Mouse (Mus musculus): ENCODE results near the gene Ulk3.

Gene Ulk3

DNA sequence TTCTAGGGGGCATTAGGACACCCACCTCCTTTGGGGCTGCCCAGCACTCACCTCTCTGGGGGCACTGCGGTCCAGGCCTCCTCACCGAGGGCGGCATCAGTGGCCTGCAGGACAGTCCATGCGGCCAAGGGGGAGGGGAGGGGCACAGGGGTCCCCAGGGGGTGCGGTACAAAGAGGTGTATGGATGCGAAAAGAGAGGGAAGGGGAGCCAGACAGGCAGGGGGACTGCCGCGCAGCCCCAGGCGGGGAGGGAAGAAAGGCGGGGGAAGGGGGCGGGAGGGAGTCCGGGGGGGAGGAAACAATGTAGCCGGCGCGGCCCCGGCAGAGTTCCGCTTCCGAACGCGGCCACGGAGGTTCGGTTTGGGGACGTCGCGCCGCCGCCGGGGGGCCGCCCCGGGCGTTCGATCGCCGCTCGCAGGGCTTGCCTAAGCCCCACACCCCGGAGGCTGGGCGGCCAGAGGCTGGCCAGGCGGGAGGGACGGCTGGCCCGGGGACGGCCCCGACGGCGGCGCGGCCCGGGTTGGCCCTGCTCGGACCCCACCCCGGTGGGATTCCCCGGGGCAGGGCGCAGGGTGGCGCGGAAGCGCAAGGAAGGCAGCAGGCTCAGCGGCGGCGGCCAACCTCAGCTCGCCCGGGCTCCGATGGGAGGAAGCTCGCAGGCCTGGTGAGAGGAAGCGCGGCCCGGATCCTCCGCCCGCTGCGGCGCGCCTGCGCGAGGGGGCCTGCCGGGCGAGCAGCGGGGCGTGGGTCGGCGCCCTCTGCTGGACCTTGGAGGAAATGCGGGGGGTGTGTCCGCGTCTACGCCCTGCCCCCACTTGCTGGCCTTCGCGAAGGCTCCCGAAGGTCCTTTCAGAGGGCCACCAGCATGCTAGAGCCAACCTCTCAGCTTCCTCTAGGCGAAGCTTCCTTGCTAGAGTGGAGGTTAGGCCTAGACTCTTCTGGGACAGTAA is 56.0 kb downstream of the Ulk3 start:
- peak; percentile 91 for DNase-seq

All from cerebellum, adult 8-10 months (tissue).